Mouse (Mus musculus) ES-E14 (cell line): Measurements from ENCODE around the gene Ucp3. TPM values are rescaled to one million over a fixed set of nuclear protein-coding genes. Genes with fewer than 3 reads are reported as not detected.

ENCODE experiments used
- DNase-seq: peaks from one replicate; pipeline ENCODE4 v3.0.0-alpha.2; 2013; ENCODE audit warnings: low read depth, low spot score
- H3K27ac ChIP-seq: 2 replicates; pipeline ENCODE4 v1.5.1; 2012; ENCODE audit warnings: low read depth, mild to moderate bottlenecking, low read length, moderate library complexity, mixed read lengths; ENCODE audit not compliant: poor library complexity, insufficient read depth, severe bottlenecking
- H3K36me3 ChIP-seq: 2 replicates; pipeline ENCODE4 v1.6.1; 2012; ENCODE audit warnings: mild to moderate bottlenecking, low read length, moderate library complexity, mixed read lengths; ENCODE audit not compliant: control insufficient read depth, poor library complexity, insufficient read depth, severe bottlenecking
- H3K4me1 ChIP-seq, 2 experiments: fragments of 150-350 bp in 1 of 2; sonication (generic) in 1 of 2; 2 replicates each; pipeline ENCODE4 v1.6.1; 2012; ENCODE audit warnings: low read length in 2 of 2, mild to moderate bottlenecking in 1 of 2, mixed read lengths in 1 of 2; ENCODE audit not compliant: control insufficient read depth in 2 of 2, insufficient read depth in 2 of 2, poor library complexity in 1 of 2
- H3K4me3 ChIP-seq, 2 experiments: fragments of 150-350 bp in 1 of 2; sonication (generic) in 1 of 2; 2 replicates each; pipeline ENCODE4 v1.5.1; 2012; ENCODE audit warnings: low read length in 2 of 2, low read depth in 1 of 2, mild to moderate bottlenecking in 1 of 2, mixed read lengths in 1 of 2; ENCODE audit not compliant: insufficient read depth in 1 of 2, poor library complexity in 1 of 2, severe bottlenecking in 1 of 2
- H3K9ac ChIP-seq: 2 replicates; pipeline ENCODE4 v1.6.1; 2012; ENCODE audit warnings: low read depth, mild to moderate bottlenecking, low read length, mixed read lengths; ENCODE audit not compliant: poor library complexity, insufficient read depth, severe bottlenecking
- H3K9me3 ChIP-seq: fragments of 150-350 bp; sonication (generic); 2 replicates; pipeline ENCODE4 v1.6.1; 2012; ENCODE audit warnings: low read depth, mild to moderate bottlenecking, low read length; ENCODE audit not compliant: control insufficient read depth, insufficient read depth
- CHD2 ChIP-seq: IDR thresholded peaks from 2 replicates; pipeline ENCODE4 v1.6.1; 2014; ENCODE audit warnings: mild to moderate bottlenecking, low read depth, low read length, inconsistent platforms
- HCFC1 ChIP-seq: IDR thresholded peaks from 2 replicates; pipeline ENCODE4 v1.6.1; 2012; ENCODE audit warnings: low read length, inconsistent platforms, borderline replicate concordance; ENCODE audit not compliant: insufficient read depth
- MAFK ChIP-seq: IDR thresholded peaks from 2 replicates; pipeline ENCODE4 v1.6.1; 2014; ENCODE audit warnings: mild to moderate bottlenecking, low read depth, low read length, inconsistent platforms; ENCODE audit not compliant: insufficient read depth
- ZC3H11A ChIP-seq: IDR thresholded peaks from 2 replicates; pipeline ENCODE4 v1.6.1; 2012; ENCODE audit warnings: low read depth, mild to moderate bottlenecking, inconsistent platforms, low read length, borderline replicate concordance
- ZNF384 ChIP-seq: IDR thresholded peaks from 2 replicates; pipeline ENCODE4 v1.6.1; 2012; ENCODE audit warnings: low read depth, low read length, inconsistent platforms
- in situ Hi-C, 2 experiments: fragments of 600-800 bp; cut with MboI; formaldehyde crosslinking; loops; one replicate each; pipeline ENCODE4 v1.15.1; 2025; ENCODE audit warnings: low sequenced_read_pairs in 2 of 2, inconsistent platforms in 1 of 2; ENCODE audit not compliant: unreplicated experiment in 2 of 2
- total RNA-seq: library from RNA; depleted of rRNA; stranded (reverse); fragments of 300-350 nt; gene quantifications from 2 replicates; pipeline ENCODE4 v1.2.3, GENCODE M21; 2012

Gene Ucp3
- total RNA-seq, 1 experiment: not detected

DNA sequence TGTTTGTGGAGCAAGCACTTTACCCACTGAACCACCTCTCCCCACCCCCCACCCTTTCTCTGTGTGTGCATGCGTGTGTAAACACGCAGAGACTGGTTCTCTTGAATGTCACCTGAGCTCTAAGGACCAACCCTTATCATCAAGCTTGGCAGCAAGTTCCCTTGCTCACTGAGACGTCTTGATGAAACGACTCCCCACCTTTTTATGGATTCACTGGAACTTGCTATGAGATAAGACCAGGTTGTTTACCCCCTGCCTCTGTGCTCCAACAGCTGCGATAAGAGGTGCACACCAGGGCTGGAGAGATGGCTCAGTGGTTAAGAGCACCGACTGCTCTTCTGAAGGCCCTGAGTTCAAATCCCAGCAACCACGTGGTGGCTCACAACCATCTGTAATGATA lies 47.4 kb downstream of the Ucp3 start:
- Histone ChIP-seq H3K4me1 (no peaks in the 10 kb centered on the region), H3K9me3 (no peaks in the 10 kb centered on the region), H3K36me3 (no peaks in the 10 kb centered on the region), H3K9ac (no peak overlapping the region), H3K27ac (no peak overlapping the region), H3K4me3 (no peak overlapping the region)
- DNase-seq: no peak
- in situ Hi-C loops: no loop called here
- TF ChIP-seq CHD2: no peak
- no peak for TF ChIP-seq HCFC1
- no peak for TF ChIP-seq MAFK
- no peak for TF ChIP-seq ZNF384
- TF ChIP-seq ZC3H11A: no peak

DNA sequence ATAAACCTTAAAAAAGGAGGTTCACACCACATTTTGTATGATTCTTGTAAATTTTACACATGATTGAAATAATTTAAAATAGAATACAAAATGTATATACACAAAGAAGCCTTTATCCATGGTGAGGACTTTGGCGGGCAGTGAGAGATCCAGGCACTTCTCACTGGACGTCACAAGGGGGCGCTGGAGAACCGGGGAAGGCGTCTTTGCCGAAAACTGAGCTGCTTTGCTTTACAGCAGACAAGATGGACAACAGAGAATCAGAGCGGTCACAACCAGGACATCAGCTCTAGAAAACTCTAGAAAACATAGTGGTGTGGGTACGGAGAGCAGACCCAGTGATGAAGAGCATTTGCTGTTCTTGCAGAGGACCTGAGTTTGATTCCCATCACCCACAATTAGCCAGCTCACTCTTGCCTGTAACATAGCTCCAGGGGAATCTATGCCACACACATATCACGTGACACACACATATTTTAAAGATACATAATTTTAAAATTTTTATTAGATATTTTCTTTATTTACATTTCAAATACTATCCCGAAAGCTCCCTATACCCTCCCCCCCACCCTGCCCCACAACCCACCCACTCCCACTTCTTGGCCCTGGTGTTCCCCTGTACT lies 48.0 kb downstream of the Ucp3 start:
- Histone ChIP-seq H3K4me3 (0 out of 4 replicates have a peak overlapping the region, but pooled peaks of 1 of the 2 experiments have one; percentile 11), H3K9me3 (no peaks in the 10 kb centered on the region), H3K4me1 (no peaks in the 10 kb centered on the region), H3K9ac (no peak overlapping the region), H3K36me3 (no peaks in the 10 kb centered on the region), H3K27ac (no peak overlapping the region)
- in situ Hi-C loops: no loop called here
- no peak for DNase-seq
- TF ChIP-seq ZNF384: no peak
- TF ChIP-seq ZC3H11A: peak; percentile 62; the same call in 1 of the 2 replicates
- no peak for TF ChIP-seq HCFC1
- TF ChIP-seq MAFK: no peak
- TF ChIP-seq CHD2: no peak

DNA sequence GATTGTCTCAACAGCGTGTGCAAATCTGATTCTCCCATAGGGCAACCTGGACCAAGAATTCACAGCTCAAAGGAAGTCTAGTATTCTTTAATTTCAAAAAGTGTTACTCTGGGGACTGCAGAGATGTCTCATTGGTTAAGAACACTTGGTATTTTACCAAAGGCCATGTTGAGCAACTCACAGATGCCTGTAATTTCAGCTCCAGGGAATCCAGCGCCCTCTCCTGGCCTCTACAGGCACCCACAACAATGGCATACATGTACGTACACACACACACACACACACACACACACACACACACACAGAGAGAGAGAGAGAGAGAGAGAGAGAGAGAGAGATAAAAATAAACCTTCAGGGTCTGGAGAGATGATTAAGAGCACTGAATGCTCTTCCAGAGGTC lies 49.4 kb downstream of the Ucp3 start:
- Histone ChIP-seq H3K9me3 (no peaks in the 10 kb centered on the region), H3K9ac (no peak overlapping the region), H3K27ac (no peak overlapping the region), H3K4me1 (no peaks in the 10 kb centered on the region), H3K4me3 (no peak overlapping the region), H3K36me3 (no peaks in the 10 kb centered on the region)
- DNase-seq: no peak
- no peak for TF ChIP-seq ZNF384
- TF ChIP-seq ZC3H11A: no peak
- TF ChIP-seq CHD2: no peak
- no peak for TF ChIP-seq HCFC1
- no peak for TF ChIP-seq MAFK
- in situ Hi-C loops: no loop called here

DNA sequence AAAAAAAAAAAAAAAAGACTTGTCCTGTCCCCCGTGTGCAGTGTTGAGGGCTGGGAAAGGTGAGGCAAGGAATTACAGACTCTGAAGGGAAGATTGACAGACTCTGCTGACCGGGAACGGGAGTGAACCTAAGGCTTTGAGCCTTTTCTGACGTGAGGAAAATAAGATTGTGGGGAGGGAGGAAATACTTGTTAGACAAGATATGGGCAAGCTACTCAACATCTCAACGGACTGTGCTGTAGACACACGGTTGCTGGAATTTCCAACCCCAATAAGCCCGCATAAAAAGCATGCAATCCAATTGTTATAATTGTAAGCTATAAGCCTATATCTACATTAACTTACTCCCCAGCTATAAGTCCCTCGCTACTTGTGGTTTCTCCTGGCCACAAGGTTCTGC lies 51.9 kb downstream of the Ucp3 start:
- H3K9ac ChIP-seq: no peak overlapping the region
- no peaks in the 10 kb centered on the region for H3K9me3 ChIP-seq
- in situ Hi-C loops: no loop called here
- no peaks in the 10 kb centered on the region for H3K4me1 ChIP-seq
- H3K27ac ChIP-seq: no peak overlapping the region
- H3K36me3 ChIP-seq: no peaks in the 10 kb centered on the region
- no peak for DNase-seq
- TF ChIP-seq MAFK: no peak
- TF ChIP-seq ZC3H11A: no peak
- TF ChIP-seq ZNF384: no peak
- no peak for TF ChIP-seq HCFC1
- TF ChIP-seq CHD2: no peak
- H3K4me3 ChIP-seq: no peak overlapping the region

DNA sequence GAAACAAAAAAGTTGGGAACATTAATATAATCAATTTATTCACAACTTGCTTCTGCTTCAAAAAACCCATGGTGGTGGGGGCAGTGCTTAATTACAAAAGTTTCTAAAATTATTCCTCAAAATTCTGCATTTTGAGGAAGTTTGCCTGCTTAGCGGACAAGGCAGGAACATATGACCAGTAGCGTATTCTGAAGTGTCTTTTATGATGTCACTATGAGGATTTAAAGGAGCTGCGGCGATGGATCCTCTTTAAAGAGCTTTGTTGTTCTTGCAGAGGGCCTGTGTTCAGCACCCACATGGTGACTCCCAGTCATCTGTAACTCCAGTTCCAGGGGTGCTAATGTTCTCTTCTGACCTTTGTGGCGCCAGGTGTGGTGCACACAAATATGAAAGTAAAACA lies 58.0 kb downstream of the Ucp3 start:
- no peak for TF ChIP-seq MAFK
- no peak for TF ChIP-seq HCFC1
- TF ChIP-seq ZNF384: no peak
- no peak for TF ChIP-seq ZC3H11A
- TF ChIP-seq CHD2: no peak
- peaks cover 0 to 2% of the 10 kb centered on the region in 2 experiments; a peak in 1 of 4 replicates for H3K4me1 ChIP-seq
- H3K36me3 ChIP-seq: no peaks in the 10 kb centered on the region
- H3K9me3 ChIP-seq: no peaks in the 10 kb centered on the region
- no peak overlapping the region for H3K4me3 ChIP-seq
- in situ Hi-C loops: no loop called here
- H3K27ac ChIP-seq: no peak overlapping the region
- H3K9ac ChIP-seq: no peak overlapping the region
- no peak for DNase-seq
